ENCODE assay signal across 33 mouse cellular contexts in the genomic region with DNA sequence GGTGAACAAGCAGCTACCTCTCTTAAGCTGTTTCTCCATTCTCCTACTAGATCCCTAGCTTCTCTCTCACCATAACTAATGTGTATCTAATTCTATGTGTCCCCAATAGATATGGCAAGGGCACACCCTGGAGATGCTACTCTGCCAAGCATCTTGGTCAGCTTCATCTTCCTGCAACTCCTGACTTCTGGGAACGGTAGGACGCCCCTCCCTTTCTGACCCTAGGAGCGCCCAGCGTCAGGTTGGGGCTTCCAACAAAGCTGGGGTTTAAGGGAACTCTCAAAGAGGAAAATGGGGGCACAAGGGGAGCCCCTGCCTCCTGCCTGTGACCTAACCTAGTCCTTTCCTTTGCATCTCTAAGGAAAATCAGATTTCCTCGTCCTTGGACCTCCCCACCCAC. TPM values are rescaled to one million over a fixed set of nuclear protein-coding genes. Genes with fewer than 3 reads are reported as not detected.
DNase-seq lines count a peak whose midpoint lies in the region; ATAC-seq lines count a peak whose summit lies in the region.
"Had no signal": no experiment of that assay in that cellular context is flagged by ENCODE, and none has a peak within 500 bp of the region (broad histone marks: within the 10 kb centered on the region; RNA-seq: fewer than 3 reads in every experiment).

No protein-coding gene starts in this region.

- peak overlapping the region; percentile 37 for H3K4me3 ChIP-seq in liver, embryonic 11.5 days (ENCODE audit: low read depth, low read length)
- peak overlapping the region; percentile 69 for H3K4me3 ChIP-seq in liver, embryonic 16.5 days (ENCODE audit: low read depth, low read length)
- H3K4me3 ChIP-seq: embryonic facial prominence, embryonic 10.5 days; embryonic facial prominence, embryonic 15.5 days; forebrain, embryonic 10.5 days; heart, embryonic 10.5 days; heart, embryonic 15.5 days; limb, embryonic 13.5 days; midbrain, embryonic 10.5 days; myocyte; neural tube, embryonic 12.5 days had no signal

- H3K27ac ChIP-seq in liver, embryonic 11.5 days (ENCODE audit: low read depth, low read length), result no peak overlapping the region; the same call in 1 of the 2 replicates
- peak overlapping the region; percentile 94 for H3K27ac ChIP-seq in liver, embryonic 16.5 days (ENCODE audit: low read length)
- H3K27ac ChIP-seq: embryonic facial prominence, embryonic 10.5 days; embryonic facial prominence, embryonic 15.5 days; forebrain, embryonic 10.5 days; heart, embryonic 10.5 days; heart, embryonic 15.5 days; limb, embryonic 13.5 days; midbrain, embryonic 10.5 days; neural tube, embryonic 12.5 days had no signal

- peaks cover 30% of the 10 kb centered on the region for H3K4me1 ChIP-seq in liver, embryonic 11.5 days (replicated peaks; ENCODE audit: control insufficient read depth, insufficient read depth, low read length)
- H3K4me1 ChIP-seq in liver, embryonic 16.5 days (ENCODE audit: control insufficient read depth, low read depth, low read length), result peaks cover 43% of the 10 kb centered on the region

- intact Hi-C loops in gastrocnemius, postnatal 14 days (cut with DNase I; ENCODE audit: low total_unique reads), result no loop called here

- peak; percentile 27 for DNase-seq in spleen, adult 12 weeks (ENCODE audit: low spot score)
- DNase-seq in spleen, postnatal 14 days (ENCODE audit: low spot score in 2 of 2), result no peak
- DNase-seq in liver, embryonic 11.5 days (ENCODE audit: low spot score), result no peak
- DNase-seq in gastrocnemius, postnatal 14 days, result no peak
- DNase-seq in kidney, postnatal 14 days, result no peak
- DNase-seq: adrenal gland, postnatal 14 days; cerebellum, adult 2 months; cerebellum, postnatal 14 days; kidney, adult 2 months; kidney, postnatal 4 days; lung, adult 2 months; right cerebral cortex, adult 18-20 months had no signal

- H3K27me3 ChIP-seq in liver, embryonic 11.5 days (replicated peaks; ENCODE audit: control insufficient read depth, insufficient read depth, low read length), result no peaks in the 10 kb centered on the region
- no peaks in the 10 kb centered on the region for H3K27me3 ChIP-seq in liver, embryonic 16.5 days (ENCODE audit: control insufficient read depth, insufficient read depth, low read depth, low read length)
- H3K27me3 ChIP-seq: embryonic facial prominence, embryonic 15.5 days; neural tube, embryonic 12.5 days had no signal

- peak; percentile 23 for ATAC-seq in erythroblast, adult 5-6 weeks (replicated peaks; ENCODE audit: low FRiP score, poor library complexity, severe bottlenecking)
- ATAC-seq in liver, embryonic 11.5 days (replicated peaks; ENCODE audit: low FRiP score), result no peak
- ATAC-seq in liver, embryonic 16.5 days (ENCODE audit: low read depth), result no peak
- ATAC-seq: CD4-positive, CD25-positive, alpha-beta regulatory T cell, adult 4 months; forebrain, embryonic 16.5 days; hindbrain, embryonic 16.5 days had no signal

- H3K4me2 ChIP-seq in liver, embryonic 11.5 days, result peak overlapping the region; percentile 57
- peak overlapping the region; percentile 76 for H3K4me2 ChIP-seq in liver, embryonic 16.5 days (ENCODE audit: low read depth, low read length)
- H3K4me2 ChIP-seq: embryonic facial prominence, embryonic 15.5 days; heart, embryonic 15.5 days; limb, embryonic 13.5 days; neural tube, embryonic 12.5 days had no signal

- H3K36me3 ChIP-seq in liver, embryonic 11.5 days (ENCODE audit: control insufficient read depth, insufficient read depth, low read length), result no peaks in the 10 kb centered on the region
- H3K36me3 ChIP-seq in liver, embryonic 16.5 days (ENCODE audit: control insufficient read depth, insufficient read depth), result peaks cover 19% of the 10 kb centered on the region
- H3K36me3 ChIP-seq: embryonic facial prominence, embryonic 10.5 days; embryonic facial prominence, embryonic 15.5 days; forebrain, embryonic 10.5 days; heart, embryonic 10.5 days; heart, embryonic 15.5 days; limb, embryonic 13.5 days; midbrain, embryonic 10.5 days; neural tube, embryonic 12.5 days had no signal

- 74% methylated on average over 5 of the region's 5 CpGs for WGBS in liver, embryonic 11.5 days
- 33% methylated on average over 5 of the region's 5 CpGs for WGBS in liver, embryonic 16.5 days (ENCODE audit: insufficient replicate concordance)

- peak overlapping the region; percentile 67 for H3K9ac ChIP-seq in liver, embryonic 11.5 days (ENCODE audit: low read depth, low read length)
- peak overlapping the region; percentile 78 for H3K9ac ChIP-seq in liver, embryonic 16.5 days (ENCODE audit: low read depth, low read length)
- H3K9ac ChIP-seq: embryonic facial prominence, embryonic 15.5 days; heart, embryonic 15.5 days; limb, embryonic 13.5 days; neural tube, embryonic 12.5 days had no signal

- no peaks in the 10 kb centered on the region for H3K9me3 ChIP-seq in liver, embryonic 11.5 days (ENCODE audit: control insufficient read depth, low read length)
- no peaks in the 10 kb centered on the region for H3K9me3 ChIP-seq in liver, embryonic 16.5 days (replicated peaks; ENCODE audit: control insufficient read depth, low read length)
- H3K9me3 ChIP-seq: embryonic facial prominence, embryonic 10.5 days; embryonic facial prominence, embryonic 15.5 days; forebrain, embryonic 10.5 days; heart, embryonic 10.5 days; heart, embryonic 15.5 days; limb, embryonic 13.5 days; midbrain, embryonic 10.5 days; neural tube, embryonic 12.5 days had no signal

RNA-seq across cellular contexts. Expression of a gene that starts 1.1 kb away (rescaled TPM):
- total RNA-seq in erythroblast, adult 5-6 weeks (2015; ENCODE audit: low replicate concordance), result 296 and 325 TPM in 2 replicates
- 491 and 558 TPM in 2 replicates for total RNA-seq in erythroblast, adult 5-6 weeks (2017; ENCODE audit: low replicate concordance)
- polyA plus RNA-seq in liver, embryonic 11.5 days (2014; fragmentation: Nextera tagmentation; extraction: Ambion mirVana), result 4.0 and 5.0 TPM in 2 replicates
- 14.1 and 14.3 TPM in 2 replicates for polyA plus RNA-seq in liver, embryonic 16.5 days (2015; fragmentation: Nextera tagmentation; extraction: Ambion mirVana)
- not detected for total RNA-seq in gastrocnemius, postnatal 14 days (2021)
- total RNA-seq: gastrocnemius, adult 8-10 months; heart, postnatal 25 days; layer of hippocampus, postnatal 25 days; left cerebral cortex, adult 8-10 months; left cerebral cortex, postnatal 36 days had no signal
- polyA plus RNA-seq: CD4-positive, CD25-positive, alpha-beta regulatory T cell, adult 4 months; cerebellum, adult 2 months; embryonic facial prominence, embryonic 10.5 days; embryonic facial prominence, embryonic 15.5 days; forebrain, embryonic 16.5 days; heart, embryonic 10.5 days; heart, embryonic 15.5 days; hindbrain, embryonic 11.5 days; hindbrain, embryonic 16.5 days; limb, embryonic 13.5 days; midbrain, embryonic 10.5 days; midbrain, postnatal 0 days; myocyte; neural tube, embryonic 12.5 days had no signal

RNA-seq across cellular contexts. Expression of a gene that starts 14.7 kb away (rescaled TPM):
- 15.2 and 23.4 TPM in 2 replicates for total RNA-seq in erythroblast, adult 5-6 weeks (2015; ENCODE audit: low replicate concordance)
- total RNA-seq in erythroblast, adult 5-6 weeks (2017; ENCODE audit: low replicate concordance), result 18.3 and 19.8 TPM in 2 replicates
- 10.2 and 11.8 TPM in 2 replicates for polyA plus RNA-seq in liver, embryonic 11.5 days (2014; fragmentation: Nextera tagmentation; extraction: Ambion mirVana)
- 4.2 and 5.6 TPM in 2 replicates for polyA plus RNA-seq in liver, embryonic 16.5 days (2015; fragmentation: Nextera tagmentation; extraction: Ambion mirVana)
- total RNA-seq in gastrocnemius, postnatal 14 days (2021), result 1 to 10 TPM; 4.1 to 5.3 TPM

RNA-seq across cellular contexts. Expression of a gene that starts 20.0 kb away (rescaled TPM):
- 18.6 and 23.6 TPM in 2 replicates for total RNA-seq in erythroblast, adult 5-6 weeks (2015; ENCODE audit: low replicate concordance)
- total RNA-seq in erythroblast, adult 5-6 weeks (2017; ENCODE audit: low replicate concordance), result 32.3 and 36.6 TPM in 2 replicates
- 229 and 240 TPM in 2 replicates for polyA plus RNA-seq in liver, embryonic 11.5 days (2014; fragmentation: Nextera tagmentation; extraction: Ambion mirVana)
- polyA plus RNA-seq in liver, embryonic 16.5 days (2015; fragmentation: Nextera tagmentation; extraction: Ambion mirVana), result 74.5 and 81.7 TPM in 2 replicates
- 100 to 1,000 TPM; 126 to 139 TPM for total RNA-seq in gastrocnemius, postnatal 14 days (2021)

RNA-seq across cellular contexts. Expression of a gene that starts 30.0 kb away (rescaled TPM):
- total RNA-seq in erythroblast, adult 5-6 weeks (2015; ENCODE audit: low replicate concordance), result 7.5 and 25.9 TPM in 2 replicates
- total RNA-seq in erythroblast, adult 5-6 weeks (2017; ENCODE audit: low replicate concordance), result 40.6 and 51.9 TPM in 2 replicates
- polyA plus RNA-seq in liver, embryonic 11.5 days (2014; fragmentation: Nextera tagmentation; extraction: Ambion mirVana), result 6.3 and 6.9 TPM in 2 replicates
- polyA plus RNA-seq in liver, embryonic 16.5 days (2015; fragmentation: Nextera tagmentation; extraction: Ambion mirVana), result 17.9 and 22.4 TPM in 2 replicates
- total RNA-seq in gastrocnemius, postnatal 14 days (2021), result 1 to 10 TPM; 2.1 to 3.7 TPM

RNA-seq across cellular contexts. Expression of a gene that starts 35.7 kb away (rescaled TPM):
- total RNA-seq in erythroblast, adult 5-6 weeks (2015; ENCODE audit: low replicate concordance), result 30.5 and 41.5 TPM in 2 replicates
- total RNA-seq in erythroblast, adult 5-6 weeks (2017; ENCODE audit: low replicate concordance), result 255 and 279 TPM in 2 replicates
- 12.0 and 14.5 TPM in 2 replicates for polyA plus RNA-seq in liver, embryonic 11.5 days (2014; fragmentation: Nextera tagmentation; extraction: Ambion mirVana)
- polyA plus RNA-seq in liver, embryonic 16.5 days (2015; fragmentation: Nextera tagmentation; extraction: Ambion mirVana), result 21.2 and 24.4 TPM in 2 replicates
- 10 to 100 TPM; 15.1 to 16.8 TPM for total RNA-seq in gastrocnemius, postnatal 14 days (2021)

Comparison
In these comparisons a context has a peak if more than half of its experiments do, and no peak if none do; other contexts are left out.
1. RNA of a gene that starts 1.1 kb away (total RNA-seq): 296 to 558 TPM in erythroblast, adult 5-6 weeks; not detected in gastrocnemius, postnatal 14 days; every median in the first group is over 100 times any median in the second.